Mouse (Mus musculus) forebrain, postnatal 0 days (tissue): ENCODE measurements at regions not wholly inside any gene's neighbourhood (a gene's known extent, or its start where the extent isn't known, plus 50 kb on each side); places are given as distances from the start of the nearest gene placed in this dataset.
A peak's percentile ranks its signal among the peaks of the same experiment; 100 is the strongest.

Experiments used
- ATAC-seq: fragments of 200-750 bp; cut with Nextera tagmentation; 2 replicates; pipeline ENCODE4 v1.8.0; 2017; ENCODE audit warnings: mild to moderate bottlenecking, moderate library complexity
- DNase-seq: peaks from one replicate; pipeline ENCODE4 v3.0.0-alpha.2; 2015
- H3K27ac ChIP-seq: fragments of 300-500 bp; sonication (generic); 2 replicates; pipeline ENCODE4 v1.5.1; 2014; ENCODE audit warnings: low read depth, mild to moderate bottlenecking, antibody characterized with exemption, low read length, moderate library complexity, mixed read lengths
- H3K27me3 ChIP-seq: fragments of 300-500 bp; sonication (generic); 2 replicates; pipeline ENCODE4 v1.6.1; 2014; ENCODE audit warnings: mild to moderate bottlenecking, low read length, mixed read lengths; ENCODE audit not compliant: insufficient read depth
- H3K36me3 ChIP-seq: fragments of 300-500 bp; sonication (generic); 2 replicates; pipeline ENCODE4 v1.6.1; 2014; ENCODE audit warnings: mild to moderate bottlenecking, moderate library complexity; ENCODE audit not compliant: insufficient read depth
- H3K4me1 ChIP-seq: fragments of 300-500 bp; sonication (generic); 2 replicates; pipeline ENCODE4 v1.6.1; 2014; ENCODE audit warnings: antibody characterized with exemption; ENCODE audit not compliant: insufficient read depth
- H3K4me2 ChIP-seq: fragments of 300-500 bp; sonication (generic); 2 replicates; pipeline ENCODE4 v1.6.1; 2014; ENCODE audit warnings: low read depth, mild to moderate bottlenecking, moderate library complexity
- H3K4me3 ChIP-seq: fragments of 300-500 bp; sonication (generic); 2 replicates; pipeline ENCODE4 v1.5.1; 2014; ENCODE audit warnings: low read depth, low read length, mixed read lengths
- H3K9ac ChIP-seq: fragments of 300-500 bp; sonication (generic); 2 replicates; pipeline ENCODE4 v1.6.1; 2014; ENCODE audit warnings: mild to moderate bottlenecking
- H3K9me3 ChIP-seq: fragments of 300-500 bp; sonication (generic); 2 replicates; pipeline ENCODE4 v1.6.1; 2016; ENCODE audit warnings: low read length
- CTCF ChIP-seq: sonication (generic); IDR thresholded peaks from 2 replicates; pipeline ENCODE4 v1.5.1; 2016; ENCODE audit warnings: antibody characterized with exemption, control low read depth, low read depth
- WGBS: fragments of 180-500 bp; shearing (Covaris S2); extraction: QIAGEN DNeasy Blood & Tissue Kit; methylation state at CpG from one replicate; pipeline ENCODE4 v1.1.7; 2014; 5-methylcytosine and 5-hydroxymethylcytosine counted together

DNA sequence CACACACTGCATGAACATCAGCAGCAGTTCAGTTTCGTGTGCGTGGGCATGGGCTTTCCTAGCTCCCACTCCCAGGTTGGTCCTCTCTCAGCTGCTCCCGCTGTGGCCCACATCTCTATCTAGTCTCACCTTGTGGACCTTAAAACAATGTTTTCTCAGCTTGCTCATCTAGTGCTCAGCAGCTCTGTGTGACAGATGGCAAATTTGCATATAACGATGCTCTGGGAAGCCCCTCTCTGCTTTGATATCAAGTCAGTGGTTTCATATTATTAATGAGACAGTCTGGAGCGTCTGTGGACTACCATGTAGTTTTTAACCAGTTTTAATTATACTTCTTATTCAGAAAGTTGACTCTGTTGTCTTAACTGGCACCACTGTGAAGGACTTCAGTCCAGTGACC is 179.0 kb upstream of the Wdfy3 start:
- no peak for TF ChIP-seq CTCF
- ATAC-seq (peak; percentile 43; the same call in 1 of the 2 replicates), DNase-seq (no peak)
- no peak overlapping the region for H3K9ac ChIP-seq
- H3K4me2 ChIP-seq: no peak overlapping the region
- no peaks in the 10 kb centered on the region for H3K36me3 ChIP-seq
- H3K9me3 ChIP-seq: no peaks in the 10 kb centered on the region
- H3K4me3 ChIP-seq: no peak overlapping the region
- H3K27ac ChIP-seq: no peak overlapping the region
- H3K4me1 ChIP-seq: no peaks in the 10 kb centered on the region
- WGBS: 50% methylated on average over 5 of the region's 5 CpGs
- no peaks in the 10 kb centered on the region for H3K27me3 ChIP-seq

- DNase-seq (no peak), ATAC-seq (no peak)
- no peak overlapping the region for H3K9ac ChIP-seq
- H3K4me3 ChIP-seq: no peak overlapping the region
- H3K4me2 ChIP-seq: no peak overlapping the region
- no peaks in the 10 kb centered on the region for H3K27me3 ChIP-seq
- 85% methylated on average over 7 of the region's 7 CpGs for WGBS
- H3K27ac ChIP-seq: no peak overlapping the region
- no peaks in the 10 kb centered on the region for H3K36me3 ChIP-seq
- TF ChIP-seq CTCF: no peak
- no peaks in the 10 kb centered on the region for H3K9me3 ChIP-seq
- H3K4me1 ChIP-seq: no peaks in the 10 kb centered on the region
These were observed 181.4 kb upstream of the Wdfy3 start for GRCm38 (mm10) chr5:102251076-102251475.

- Histone ChIP-seq H3K4me3 (no peak overlapping the region), H3K4me2 (no peak overlapping the region), H3K9me3 (no peaks in the 10 kb centered on the region), H3K4me1 (no peaks in the 10 kb centered on the region), H3K36me3 (no peaks in the 10 kb centered on the region), H3K9ac (no peak overlapping the region), H3K27me3 (no peaks in the 10 kb centered on the region), H3K27ac (no peak overlapping the region)
- DNase-seq (no peak), ATAC-seq (no peak)
- TF ChIP-seq CTCF: no peak
- 16% methylated on average over 2 of the region's 2 CpGs for WGBS
These were observed 184.1 kb upstream of the Wdfy3 start for GRCm38 (mm10) chr5:102253786-102254185.

DNA sequence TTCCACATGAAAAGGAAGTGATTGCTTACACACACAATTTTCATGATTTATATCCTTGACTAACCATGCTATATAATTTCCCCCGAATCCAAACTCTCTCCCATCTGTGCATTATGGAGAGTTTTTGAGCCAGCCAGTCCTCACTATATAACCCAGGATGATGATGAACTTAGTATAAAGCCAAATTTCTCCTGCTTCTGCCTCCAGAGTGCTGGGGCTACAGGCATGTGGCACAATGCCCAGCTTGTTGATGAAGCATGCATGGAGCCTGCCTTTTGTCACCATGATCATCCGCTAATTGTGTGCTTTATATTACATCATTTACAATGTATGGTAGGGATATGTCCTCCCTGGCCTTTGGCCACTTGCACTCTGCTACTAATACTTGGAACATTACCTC is 187.4 kb upstream of the Wdfy3 start:
- Histone ChIP-seq H3K36me3 (no peaks in the 10 kb centered on the region), H3K9ac (no peak overlapping the region), H3K27ac (no peak overlapping the region), H3K27me3 (no peaks in the 10 kb centered on the region), H3K4me3 (no peak overlapping the region), H3K4me1 (no peaks in the 10 kb centered on the region), H3K4me2 (no peak overlapping the region), H3K9me3 (no peaks in the 10 kb centered on the region)
- WGBS: 64% methylated on average over 2 of the region's 2 CpGs
- no peak for ATAC-seq
- no peak for TF ChIP-seq CTCF
- DNase-seq: no peak

- TF ChIP-seq CTCF: no peak
- no peak for ATAC-seq
These were observed 191.9 kb upstream of the Wdfy3 start for GRCm38 (mm10) chr5:102261621-102262020.

GRCm38 (mm10) chr5:102266451-102266850 is 196.7 kb upstream of the Wdfy3 start:
- no peak overlapping the region for H3K4me2 ChIP-seq
- ATAC-seq: no peak
- 75% methylated on average over 11 of the region's 11 CpGs for WGBS

More at GRCm38 (mm10) chr5:102261621-102262020, 191.9 kb upstream of the Wdfy3 start:
- no peak overlapping the region for H3K27ac ChIP-seq
- WGBS: 95% methylated on average over 5 of the region's 5 CpGs
- H3K9me3 ChIP-seq: no peaks in the 10 kb centered on the region
- H3K4me3 ChIP-seq: no peak overlapping the region
- H3K4me2 ChIP-seq: no peak overlapping the region
- H3K9ac ChIP-seq: no peak overlapping the region
- no peaks in the 10 kb centered on the region for H3K27me3 ChIP-seq
- no peaks in the 10 kb centered on the region for H3K4me1 ChIP-seq
- DNase-seq: no peak
- H3K36me3 ChIP-seq: no peaks in the 10 kb centered on the region

DNA sequence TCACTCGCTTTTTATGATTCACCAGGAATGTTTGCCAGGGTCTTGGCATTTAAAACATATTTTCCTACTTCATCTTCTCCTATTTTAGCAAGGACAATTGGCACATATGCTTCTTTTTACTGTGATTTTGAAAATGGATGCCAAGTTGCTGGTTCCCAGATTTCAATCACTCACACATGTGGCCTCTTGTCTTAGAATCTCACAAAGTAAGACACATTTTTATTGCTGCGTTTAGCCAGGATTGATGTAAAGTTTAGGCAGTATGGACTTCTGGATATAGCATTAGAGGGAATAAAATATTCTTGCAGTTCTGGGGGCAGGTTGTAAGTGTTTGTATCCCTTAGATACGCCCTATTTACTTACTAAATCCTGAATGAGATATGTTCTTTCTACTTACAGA is 197.4 kb upstream of the Wdfy3 start:
- no peaks in the 10 kb centered on the region for H3K27me3 ChIP-seq
- DNase-seq: no peak
- TF ChIP-seq CTCF: no peak
- H3K9me3 ChIP-seq: no peaks in the 10 kb centered on the region
- H3K36me3 ChIP-seq: no peaks in the 10 kb centered on the region
- ATAC-seq: no peak
- H3K4me3 ChIP-seq: no peak overlapping the region
- H3K9ac ChIP-seq: no peak overlapping the region
- H3K4me2 ChIP-seq: no peak overlapping the region
- WGBS: 74% methylated on average over 3 of the region's 3 CpGs
- H3K4me1 ChIP-seq: no peaks in the 10 kb centered on the region
- H3K27ac ChIP-seq: no peak overlapping the region

More at GRCm38 (mm10) chr5:102266451-102266850, 196.7 kb upstream of the Wdfy3 start:
- Histone ChIP-seq H3K4me1 (no peaks in the 10 kb centered on the region), H3K27me3 (no peaks in the 10 kb centered on the region), H3K9me3 (no peaks in the 10 kb centered on the region), H3K36me3 (no peaks in the 10 kb centered on the region), H3K4me3 (no peak overlapping the region), H3K9ac (no peak overlapping the region), H3K27ac (no peak overlapping the region)
- TF ChIP-seq CTCF: no peak
- no peak for DNase-seq

GRCm38 (mm10) chr5:102269204-102269603 is 199.5 kb upstream of the Wdfy3 start:
- H3K9ac ChIP-seq: no peak overlapping the region
- no peak for ATAC-seq
- H3K36me3 ChIP-seq: no peaks in the 10 kb centered on the region
- no peaks in the 10 kb centered on the region for H3K27me3 ChIP-seq
- DNase-seq: no peak
- TF ChIP-seq CTCF: no peak
- H3K4me3 ChIP-seq: no peak overlapping the region
- no peaks in the 10 kb centered on the region for H3K9me3 ChIP-seq
- H3K27ac ChIP-seq: no peak overlapping the region
- no peak overlapping the region for H3K4me2 ChIP-seq
- no peaks in the 10 kb centered on the region for H3K4me1 ChIP-seq
- WGBS: 89% methylated on average over 9 of the region's 9 CpGs
